Mouse (Mus musculus) small intestine, adult 2 months (tissue): ENCODE results near the gene Ptprm.

ENCODE experiments used
- CTCF ChIP-seq: fragments of 200-500 bp; IDR thresholded peaks from 2 replicates; pipeline ENCODE4 v1.5.1; 2012; ENCODE audit warnings: low read depth, mild to moderate bottlenecking, control low read depth, inconsistent platforms, low read length, moderate library complexity, mixed read lengths; ENCODE audit not compliant: insufficient replicate concordance, insufficient read length; ENCODE audit errors: extremely low read depth
- POLR2A ChIP-seq: fragments of 200-500 bp; IDR thresholded peaks from 2 replicates; pipeline ENCODE4 v1.6.1; 2012; ENCODE audit warnings: low read depth, mild to moderate bottlenecking, control low read depth, inconsistent platforms, low read length, moderate library complexity

- TF ChIP-seq CTCF (no peak), POLR2A (no peak)
Observed at GRCm38 (mm10) chr17:67010136-67010535, 344.1 kb downstream of the Ptprm start.
